Mouse (Mus musculus) embryonic fibroblast, embryonic 13.5 days (primary cell): ENCODE measurements at regions not wholly inside any gene's neighbourhood (a gene's known extent, or its start where the extent isn't known, plus 50 kb on each side); places are given as distances from the start of the nearest gene placed in this dataset.

Experiments
- CTCF ChIP-seq: IDR thresholded peaks from 2 replicates; pipeline ENCODE4 v1.5.1; 2011; ENCODE audit warnings: mild to moderate bottlenecking, control low read depth, low read length, moderate library complexity, borderline replicate concordance; ENCODE audit not compliant: insufficient read depth
- POLR2A ChIP-seq: IDR thresholded peaks from 2 replicates; pipeline ENCODE4 v1.6.1; 2011; ENCODE audit warnings: low read depth, mild to moderate bottlenecking, control low read depth, low read length, moderate library complexity

- TF ChIP-seq POLR2A (no peak), CTCF (no peak)
Measured at GRCm38 (mm10) chr4:31566158-31566557, 397.7 kb upstream of the Map3k7 start.
